Mouse (Mus musculus): ENCODE data around the gene Wfs1.
A peak's percentile ranks its signal among the peaks of the same experiment; 100 is the strongest.
"Not testable (repeated sequence)": the region's sequence is repeated elsewhere in the genome, so short reads cannot be mapped to it uniquely, and the experiment has no call there.

Wfs1 gene

GRCm38 (mm10) chr5:36988781-36989624 is at the start of gene Wfs1:
Wfs1 (minus strand) TSS chr5:36989205.
- peak; percentile 98 to 100 for DNase-seq

GRCm38 (mm10) chr5:37036884-37037283 is 47.9 kb upstream of the Wfs1 start:
- DNase-seq = no peak

GRCm38 (mm10) chr5:37035896-37036295 is 46.9 kb upstream of the Wfs1 start:
- no peak for DNase-seq

- no peak for DNase-seq
Observed at GRCm38 (mm10) chr5:37035192-37035591, 46.2 kb upstream of the Wfs1 start.

GRCm38 (mm10) chr5:37030753-37031152 is 41.7 kb upstream of the Wfs1 start:
- no peak for DNase-seq

GRCm38 (mm10) chr5:37029326-37029905 is 40.4 kb upstream of the Wfs1 start:
- DNase-seq = no peak

GRCm38 (mm10) chr5:37028486-37029311 is 39.7 kb upstream of the Wfs1 start:
- DNase-seq = peak in 1 of 2 experiments; percentile 9

- peak; percentile 26 to 56 for DNase-seq
Observed at GRCm38 (mm10) chr5:37028104-37028485, 39.1 kb upstream of the Wfs1 start.

- DNase-seq = no peak
Observed at GRCm38 (mm10) chr5:37027701-37028100, 38.7 kb upstream of the Wfs1 start.

GRCm38 (mm10) chr5:37017222-37017621 is 28.2 kb upstream of the Wfs1 start:
- no peak for DNase-seq

- DNase-seq = peak; percentile 18 to 64
Observed at GRCm38 (mm10) chr5:37015612-37016310, 26.8 kb upstream of the Wfs1 start.

GRCm38 (mm10) chr5:37010666-37011317 is 21.8 kb upstream of the Wfs1 start:
- no peak for DNase-seq

- DNase-seq = not testable (repeated sequence)
Observed at GRCm38 (mm10) chr5:37009761-37010160, 20.8 kb upstream of the Wfs1 start.

GRCm38 (mm10) chr5:37002001-37002400 is 13.0 kb upstream of the Wfs1 start:
- DNase-seq = peak; percentile 64 to 89

- DNase-seq = no peak
Observed at GRCm38 (mm10) chr5:37001002-37001401, 12.0 kb upstream of the Wfs1 start.

- DNase-seq = no peak
Observed at GRCm38 (mm10) chr5:36997996-36998395, 9.0 kb upstream of the Wfs1 start.

- no peak for DNase-seq
Observed at GRCm38 (mm10) chr5:36996410-36996809, 7.4 kb upstream of the Wfs1 start.

- peak in 1 of 2 experiments; percentile 15 for DNase-seq
Observed at GRCm38 (mm10) chr5:36990631-36991350, 1.8 kb upstream of the Wfs1 start.

GRCm38 (mm10) chr5:36990196-36990595 is 1.2 kb upstream of the Wfs1 start:
- no peak for DNase-seq

- peak in 1 of 2 experiments; percentile 9 for DNase-seq
Observed at GRCm38 (mm10) chr5:36989625-36989977, 596 bp upstream of the Wfs1 start.

GRCm38 (mm10) chr5:36988124-36988780 is 753 bp downstream of the Wfs1 start:
- peak in 1 of 2 experiments; percentile 45 for DNase-seq

All from kidney, postnatal 36 days (tissue).